Mouse (Mus musculus): ENCODE data around the gene Adnp. TPM values are rescaled to one million over a fixed set of nuclear protein-coding genes. Genes with fewer than 3 reads are reported as not detected.

Gene Adnp
- polyA plus RNA-seq, 1 experiment = 12.9 TPM

DNA sequence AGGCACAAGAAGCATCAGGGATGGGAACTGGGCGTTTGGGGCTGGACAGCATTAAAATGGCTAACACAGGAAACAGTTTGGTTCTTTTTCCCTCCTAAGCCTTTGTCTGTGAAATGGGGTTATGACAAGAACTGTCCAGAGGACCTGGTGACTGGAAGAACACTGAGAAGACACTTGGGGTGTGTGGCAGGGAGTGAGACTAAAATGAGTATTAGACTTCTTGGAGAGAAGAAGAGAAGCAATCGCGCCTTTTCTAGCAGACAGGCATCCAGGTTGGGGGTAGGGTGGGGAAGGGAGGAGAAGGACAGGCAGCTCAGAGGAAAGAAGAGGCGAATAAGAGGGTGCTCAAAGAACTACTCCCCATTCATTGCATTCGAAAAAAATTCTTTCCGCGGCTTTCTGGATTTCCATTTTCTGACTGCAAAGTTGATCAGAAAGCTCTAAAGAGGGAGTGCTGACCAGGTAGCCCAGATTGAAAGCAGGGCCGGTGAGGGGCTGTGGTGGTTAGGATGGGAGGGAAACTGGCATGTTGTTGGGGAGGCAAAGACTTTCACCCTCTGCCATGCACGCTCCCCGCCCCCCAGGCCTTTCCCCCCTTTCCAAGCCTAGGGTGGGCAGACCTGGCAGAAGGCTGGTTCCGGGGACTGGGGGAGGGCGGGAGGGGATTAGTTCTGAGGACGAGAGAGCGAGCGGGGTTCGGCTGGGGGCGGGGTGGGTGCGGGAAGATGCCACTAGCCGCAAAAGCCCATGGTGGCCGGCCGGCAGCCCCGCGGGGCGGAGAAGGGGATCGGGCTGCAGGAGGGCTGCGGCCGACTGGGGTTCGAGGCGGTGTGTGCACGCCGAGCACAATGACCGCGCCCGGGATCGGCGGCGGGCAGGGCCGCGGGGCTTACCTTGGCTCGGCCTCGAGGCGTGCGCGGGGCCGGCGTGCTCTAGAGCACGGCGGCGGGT lies 956 bp downstream of the Adnp start:
- H3K4me1 ChIP-seq (ENCODE audit: control insufficient read depth, insufficient read depth, insufficient read length, low read length) = peaks cover 16% of the 10 kb centered on the region
- H3K36me3 ChIP-seq (ENCODE audit: control insufficient read depth, insufficient read depth, low read length) = peaks cover 16% of the 10 kb centered on the region
- no peak for TF ChIP-seq POLR2A (IDR thresholded peaks at IDR 0.05; ENCODE audit: low read depth, low read length)
- TF ChIP-seq CTCF (IDR thresholded peaks at IDR 0.05; ENCODE audit: extremely low read depth, insufficient read length, insufficient replicate concordance, low read depth, low read length) = no peak
- no peaks in the 10 kb centered on the region for H3K27me3 ChIP-seq (ENCODE audit: control insufficient read depth, insufficient read depth, low read length)
- peak overlapping the region; percentile 74 for H3K27ac ChIP-seq (ENCODE audit: insufficient read depth, low read depth, low read length)
- WGBS = under 1% methylated on average over 49 of the region's 49 CpGs
- peak overlapping the region; percentile 84 for H3K4me3 ChIP-seq (ENCODE audit: low read depth, low read length)

DNA sequence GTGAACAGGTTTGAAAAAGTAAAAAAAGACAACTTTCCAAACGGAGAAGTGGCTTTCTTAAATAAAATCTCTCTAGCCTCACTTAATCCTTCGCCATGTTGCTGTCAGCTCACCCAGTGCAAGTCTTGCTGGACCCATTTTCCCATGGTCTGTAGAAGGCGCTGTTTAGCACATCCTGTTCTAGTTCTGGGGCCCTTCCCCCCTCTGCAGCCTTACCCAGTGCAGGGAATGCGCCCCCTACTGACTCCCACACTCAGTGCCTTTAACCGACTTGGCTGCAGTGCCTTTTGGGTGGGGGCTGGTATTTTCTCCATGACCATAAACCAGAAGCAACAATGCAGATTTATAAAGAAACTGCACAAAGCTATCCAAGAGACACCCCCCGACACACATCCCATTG lies 1.6 kb downstream of the Adnp start:
- 0 out of 2 replicates have a peak overlapping the region, but pooled peaks have one; percentile 25 for H3K27ac ChIP-seq (ENCODE audit: insufficient read depth, low read depth, low read length)
- H3K36me3 ChIP-seq (ENCODE audit: control insufficient read depth, insufficient read depth, low read length) = peaks cover 11% of the 10 kb centered on the region
- WGBS = 6% methylated on average over 6 of the region's 6 CpGs
- H3K4me3 ChIP-seq (ENCODE audit: low read depth, low read length) = peak overlapping the region; percentile 84
- H3K27me3 ChIP-seq (ENCODE audit: control insufficient read depth, insufficient read depth, low read length) = no peaks in the 10 kb centered on the region
- TF ChIP-seq CTCF (IDR thresholded peaks at IDR 0.05; ENCODE audit: extremely low read depth, insufficient read length, insufficient replicate concordance, low read depth, low read length) (peak; percentile 99), POLR2A (IDR thresholded peaks at IDR 0.05; ENCODE audit: low read depth, low read length) (no peak)
- H3K4me1 ChIP-seq (ENCODE audit: control insufficient read depth, insufficient read depth, insufficient read length, low read length) = peaks cover 16% of the 10 kb centered on the region

DNA sequence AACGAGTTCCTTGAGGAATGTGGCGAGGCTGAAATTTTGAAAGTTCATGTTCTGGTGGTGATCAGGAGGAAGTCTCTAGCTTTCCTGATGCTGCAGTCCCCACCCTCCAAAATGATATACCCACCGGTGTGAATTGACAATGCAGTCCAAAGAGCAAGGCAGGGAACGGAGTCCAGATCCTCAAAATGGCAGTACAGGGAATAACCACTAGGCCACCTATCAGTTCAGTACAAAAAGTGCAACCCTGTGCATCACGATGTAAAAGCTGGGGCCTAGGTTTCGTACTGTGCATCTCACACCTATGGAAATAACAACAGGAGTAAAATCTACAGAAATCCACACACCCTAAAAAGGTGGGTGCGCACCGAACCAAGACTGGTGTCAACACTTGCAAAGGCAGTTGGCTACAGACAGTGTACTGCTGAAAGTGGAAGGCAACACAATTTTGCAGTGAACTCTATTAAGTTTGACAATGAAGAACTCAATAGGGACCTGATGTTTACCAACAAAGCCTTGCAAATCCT lies 2.4 kb downstream of the Adnp start:
- Histone ChIP-seq H3K36me3 (ENCODE audit: control insufficient read depth, insufficient read depth, low read length) (peaks cover 8% of the 10 kb centered on the region), H3K4me1 (ENCODE audit: control insufficient read depth, insufficient read depth, insufficient read length, low read length) (peaks cover 19% of the 10 kb centered on the region), H3K27me3 (ENCODE audit: control insufficient read depth, insufficient read depth, low read length) (no peaks in the 10 kb centered on the region), H3K27ac (ENCODE audit: insufficient read depth, low read depth, low read length) (no peak overlapping the region), H3K4me3 (ENCODE audit: low read depth, low read length) (no peak overlapping the region)
- 58% methylated on average over 8 of the region's 8 CpGs for WGBS
- TF ChIP-seq CTCF (IDR thresholded peaks at IDR 0.05; ENCODE audit: extremely low read depth, insufficient read length, insufficient replicate concordance, low read depth, low read length) (no peak), POLR2A (IDR thresholded peaks at IDR 0.05; ENCODE audit: low read depth, low read length) (no peak)

DNA sequence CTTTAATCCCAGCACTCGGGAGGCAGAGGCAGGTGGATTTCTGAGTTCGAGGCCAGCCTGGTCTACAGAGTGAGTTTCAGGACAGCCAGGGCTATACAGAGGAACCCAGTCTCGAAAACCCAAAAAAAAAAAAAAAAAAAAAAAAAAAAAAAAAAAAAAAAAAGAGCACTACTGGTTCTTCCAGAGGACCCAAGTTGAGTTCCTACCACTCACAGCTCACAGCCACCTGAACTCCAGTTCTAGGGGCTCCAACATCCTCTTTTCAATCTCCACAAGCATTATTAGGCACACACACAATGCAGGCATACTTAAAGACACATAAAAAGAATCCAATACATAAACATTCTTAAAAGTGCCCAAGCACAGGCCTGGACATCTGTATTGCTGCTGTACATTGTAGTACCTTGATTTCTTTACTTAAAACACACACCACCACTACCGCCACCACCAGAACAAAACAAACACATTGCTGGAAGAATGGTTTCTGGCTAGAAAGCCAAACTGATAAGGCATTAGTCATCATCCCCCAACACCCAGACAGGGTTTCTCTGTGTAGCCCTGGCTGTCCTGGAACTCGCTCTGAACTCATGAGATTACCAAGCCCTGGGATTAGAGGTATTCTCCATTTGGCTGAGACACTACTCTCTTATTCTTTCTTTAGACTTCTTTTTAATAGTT lies 6.8 kb downstream of the Adnp start:
- H3K27me3 ChIP-seq (ENCODE audit: control insufficient read depth, insufficient read depth, low read length) = no peaks in the 10 kb centered on the region
- TF ChIP-seq POLR2A (IDR thresholded peaks at IDR 0.05; ENCODE audit: low read depth, low read length) (no peak), CTCF (IDR thresholded peaks at IDR 0.05; ENCODE audit: extremely low read depth, insufficient read length, insufficient replicate concordance, low read depth, low read length) (no peak)
- H3K4me1 ChIP-seq (ENCODE audit: control insufficient read depth, insufficient read depth, insufficient read length, low read length) = peaks cover 18% of the 10 kb centered on the region; the same call in 1 of the 2 replicates
- H3K36me3 ChIP-seq (ENCODE audit: control insufficient read depth, insufficient read depth, low read length) = peaks cover 14% of the 10 kb centered on the region
- no peak overlapping the region for H3K4me3 ChIP-seq (ENCODE audit: low read depth, low read length)
- no peak overlapping the region for H3K27ac ChIP-seq (ENCODE audit: insufficient read depth, low read depth, low read length)
- 37% methylated on average over 4 of the region's 5 CpGs for WGBS

DNA sequence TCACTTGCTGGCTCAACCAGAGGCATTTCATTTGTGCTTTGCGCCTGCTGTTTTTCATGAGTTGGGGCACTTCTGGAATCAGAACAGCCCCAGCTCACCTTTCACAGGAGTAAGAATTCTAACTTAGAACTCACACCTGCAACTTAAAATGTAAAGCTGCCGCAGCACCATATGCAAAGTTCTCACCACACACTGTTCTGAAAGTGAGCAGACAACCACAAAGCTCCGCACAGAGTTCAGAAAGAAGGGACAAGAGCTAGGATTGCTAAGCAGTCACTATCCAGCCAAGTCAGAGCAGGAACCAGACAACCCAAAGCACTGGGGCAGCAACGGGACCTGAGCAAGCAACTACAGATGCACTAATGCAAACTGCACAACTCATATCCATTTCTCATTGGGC lies 7.4 kb downstream of the Adnp start:
- H3K27me3 ChIP-seq (ENCODE audit: control insufficient read depth, insufficient read depth, low read length) = no peaks in the 10 kb centered on the region
- 66% methylated on average over 4 of the region's 4 CpGs for WGBS
- no peak for TF ChIP-seq CTCF (IDR thresholded peaks at IDR 0.05; ENCODE audit: extremely low read depth, insufficient read length, insufficient replicate concordance, low read depth, low read length)
- TF ChIP-seq POLR2A (IDR thresholded peaks at IDR 0.05; ENCODE audit: low read depth, low read length) = no peak
- no peak overlapping the region for H3K27ac ChIP-seq (ENCODE audit: insufficient read depth, low read depth, low read length)
- peaks cover 14% of the 10 kb centered on the region for H3K36me3 ChIP-seq (ENCODE audit: control insufficient read depth, insufficient read depth, low read length)
- H3K4me1 ChIP-seq (ENCODE audit: control insufficient read depth, insufficient read depth, insufficient read length, low read length) = peaks cover 11% of the 10 kb centered on the region; the same call in 1 of the 2 replicates
- H3K4me3 ChIP-seq (ENCODE audit: low read depth, low read length) = no peak overlapping the region

DNA sequence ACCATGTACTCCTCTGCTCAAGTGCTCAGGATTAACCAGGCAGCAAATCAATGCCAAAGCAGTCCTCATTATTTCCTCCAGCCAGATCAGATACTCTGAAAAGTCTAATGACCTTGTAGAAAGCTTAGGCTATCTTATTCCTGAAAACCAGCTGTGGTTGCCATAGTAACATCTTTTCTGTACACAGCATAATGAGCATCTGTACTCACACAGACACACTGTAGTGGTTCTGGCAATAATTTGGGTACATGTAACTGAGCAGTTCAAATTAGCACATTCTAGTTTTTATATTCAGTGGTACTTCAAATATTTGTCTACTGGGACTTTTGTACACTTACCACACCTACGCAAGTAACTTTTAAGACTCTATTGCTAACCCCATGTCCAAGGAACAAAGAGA lies 8.5 kb downstream of the Adnp start:
- peaks cover 10% of the 10 kb centered on the region; the same call in 1 of the 2 replicates for H3K4me1 ChIP-seq (ENCODE audit: control insufficient read depth, insufficient read depth, insufficient read length, low read length)
- H3K4me3 ChIP-seq (ENCODE audit: low read depth, low read length) = no peak overlapping the region
- H3K27me3 ChIP-seq (ENCODE audit: control insufficient read depth, insufficient read depth, low read length) = no peaks in the 10 kb centered on the region
- H3K27ac ChIP-seq (ENCODE audit: insufficient read depth, low read depth, low read length) = no peak overlapping the region
- TF ChIP-seq CTCF (IDR thresholded peaks at IDR 0.05; ENCODE audit: extremely low read depth, insufficient read length, insufficient replicate concordance, low read depth, low read length) (no peak), POLR2A (IDR thresholded peaks at IDR 0.05; ENCODE audit: low read depth, low read length) (no peak)
- H3K36me3 ChIP-seq (ENCODE audit: control insufficient read depth, insufficient read depth, low read length) = peaks cover 12% of the 10 kb centered on the region
- 86% methylated on average over 1 of the region's 1 CpGs for WGBS
